Mouse (Mus musculus): Measurements from ENCODE around the gene Chst11. TPM values are rescaled to one million over a fixed set of nuclear protein-coding genes. Genes with fewer than 3 reads are reported as not detected.

The Chst11 gene
- polyA plus RNA-seq, 1 experiment from 2014 or later: 3.2 TPM

DNA sequence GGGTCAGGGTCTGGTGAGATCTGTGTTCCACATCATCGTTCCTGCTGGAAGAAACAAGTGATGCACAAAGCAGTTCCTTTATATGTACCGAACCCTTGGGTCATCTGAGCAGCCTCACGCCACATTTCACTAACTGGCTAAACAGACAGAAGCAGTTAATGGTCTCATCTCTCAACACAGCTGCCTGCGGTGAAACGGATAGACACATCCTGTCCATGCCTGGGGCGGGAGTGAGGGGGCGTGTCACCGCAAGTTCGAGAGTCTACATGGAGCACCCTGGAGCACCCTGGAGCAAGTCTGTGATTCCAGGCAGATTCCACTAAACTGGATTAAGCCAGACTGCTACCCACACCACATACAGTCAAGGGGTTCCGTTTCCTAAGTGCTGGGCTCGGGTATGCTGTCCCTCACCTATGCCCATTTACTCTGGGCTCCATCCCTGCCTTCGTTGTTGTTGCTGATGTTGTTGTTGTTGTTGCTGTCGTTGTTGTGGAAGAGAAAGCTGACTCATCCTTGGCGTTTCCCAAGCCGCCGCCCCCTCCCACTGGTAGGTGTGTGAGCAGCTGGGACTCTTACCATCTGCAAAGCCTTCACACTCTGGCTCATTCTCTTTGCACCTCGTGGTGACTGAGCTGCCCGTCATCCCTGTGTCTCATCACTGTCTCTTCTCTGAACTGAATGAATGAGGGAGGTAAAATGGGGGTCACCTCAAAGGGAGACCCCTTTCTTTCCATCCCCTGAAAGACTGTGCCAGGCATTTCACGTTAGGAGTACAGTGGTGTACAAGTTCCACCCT, 86.7 kb downstream of the Chst11 start:
- peaks cover 2% of the 10 kb centered on the region; the same call in 1 of the 2 replicates for H3K4me1 ChIP-seq (ENCODE audit: control insufficient read depth, insufficient read depth, low read length)
- H3K4me3 ChIP-seq (ENCODE audit: low read depth, low read length): no peak overlapping the region
- WGBS: 78% methylated on average over 19 of the region's 19 CpGs
- ATAC-seq: 0 out of 2 replicates have a peak, but pooled peaks have one; percentile 11
- no peaks in the 10 kb centered on the region for H3K36me3 ChIP-seq (ENCODE audit: control insufficient read depth, insufficient read depth, low read length)
- no peak overlapping the region for H3K9ac ChIP-seq (ENCODE audit: low read depth, low read length)
- H3K4me2 ChIP-seq (ENCODE audit: low read length): no peak overlapping the region
- no peaks in the 10 kb centered on the region for H3K27me3 ChIP-seq (ENCODE audit: control insufficient read depth, insufficient read depth, low read depth, low read length)
- no peaks in the 10 kb centered on the region for H3K9me3 ChIP-seq (replicated peaks; ENCODE audit: control insufficient read depth, low read length, poor library complexity, severe bottlenecking)
- H3K27ac ChIP-seq (ENCODE audit: low read length): no peak overlapping the region

DNA sequence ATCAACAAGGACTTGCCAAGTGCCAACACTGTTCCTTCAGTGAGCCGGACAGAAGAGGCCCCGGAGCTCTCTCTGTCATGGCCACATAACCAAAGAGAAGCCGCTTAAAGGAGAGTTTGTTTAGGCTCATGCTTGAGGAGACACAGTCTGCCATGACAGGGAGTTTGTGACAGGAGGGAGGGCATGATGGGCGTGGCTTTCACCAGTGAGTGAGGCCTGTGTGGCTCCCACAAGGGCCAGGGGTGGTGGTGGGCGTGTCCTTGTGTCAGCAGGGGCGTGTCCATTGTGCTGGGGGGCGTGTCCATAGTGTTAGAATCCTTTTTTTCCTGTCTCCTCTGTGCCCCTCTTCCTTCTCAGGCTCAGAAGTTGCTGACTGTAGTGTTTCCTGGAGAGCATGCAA, 87.8 kb downstream of the Chst11 start:
- Histone ChIP-seq H3K9me3 (replicated peaks; ENCODE audit: control insufficient read depth, low read length, poor library complexity, severe bottlenecking) (no peaks in the 10 kb centered on the region), H3K4me2 (ENCODE audit: low read length) (no peak overlapping the region), H3K4me1 (ENCODE audit: control insufficient read depth, insufficient read depth, low read length) (no peaks in the 10 kb centered on the region; the same call in 1 of the 2 replicates), H3K27me3 (ENCODE audit: control insufficient read depth, insufficient read depth, low read depth, low read length) (no peaks in the 10 kb centered on the region), H3K36me3 (ENCODE audit: control insufficient read depth, insufficient read depth, low read length) (no peaks in the 10 kb centered on the region), H3K27ac (ENCODE audit: low read length) (no peak overlapping the region), H3K9ac (ENCODE audit: low read depth, low read length) (no peak overlapping the region), H3K4me3 (ENCODE audit: low read depth, low read length) (no peak overlapping the region)
- ATAC-seq: no peak
- 64% methylated on average over 7 of the region's 7 CpGs for WGBS

DNA sequence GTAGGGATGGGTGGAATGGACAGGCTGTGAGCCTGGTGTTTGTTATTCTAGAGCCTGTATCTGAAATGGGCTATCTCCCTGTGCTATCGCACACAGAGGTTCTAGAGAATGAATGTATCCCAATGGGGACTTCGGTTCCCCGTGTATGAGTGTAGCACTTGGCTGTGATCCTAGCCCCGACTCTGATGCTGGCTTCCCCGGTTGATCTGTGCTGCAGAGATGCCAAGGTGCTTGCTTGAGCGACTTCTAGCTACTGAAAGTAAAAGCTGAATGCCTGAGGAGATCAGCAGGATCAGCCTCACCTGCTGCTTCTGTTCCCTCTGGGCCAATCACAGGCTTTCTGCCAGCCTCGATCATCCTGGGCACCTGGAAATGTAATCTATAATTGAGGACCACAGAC, 91.5 kb downstream of the Chst11 start:
- Histone ChIP-seq H3K9ac (ENCODE audit: low read depth, low read length) (no peak overlapping the region), H3K4me2 (ENCODE audit: low read length) (no peak overlapping the region), H3K27ac (ENCODE audit: low read length) (no peak overlapping the region), H3K36me3 (ENCODE audit: control insufficient read depth, insufficient read depth, low read length) (no peaks in the 10 kb centered on the region), H3K4me1 (ENCODE audit: control insufficient read depth, insufficient read depth, low read length) (peaks cover 13% of the 10 kb centered on the region), H3K27me3 (ENCODE audit: control insufficient read depth, insufficient read depth, low read depth, low read length) (no peaks in the 10 kb centered on the region), H3K9me3 (replicated peaks; ENCODE audit: control insufficient read depth, low read length, poor library complexity, severe bottlenecking) (no peaks in the 10 kb centered on the region), H3K4me3 (ENCODE audit: low read depth, low read length) (no peak overlapping the region)
- WGBS: 78% methylated on average over 7 of the region's 7 CpGs
- no peak for ATAC-seq

DNA sequence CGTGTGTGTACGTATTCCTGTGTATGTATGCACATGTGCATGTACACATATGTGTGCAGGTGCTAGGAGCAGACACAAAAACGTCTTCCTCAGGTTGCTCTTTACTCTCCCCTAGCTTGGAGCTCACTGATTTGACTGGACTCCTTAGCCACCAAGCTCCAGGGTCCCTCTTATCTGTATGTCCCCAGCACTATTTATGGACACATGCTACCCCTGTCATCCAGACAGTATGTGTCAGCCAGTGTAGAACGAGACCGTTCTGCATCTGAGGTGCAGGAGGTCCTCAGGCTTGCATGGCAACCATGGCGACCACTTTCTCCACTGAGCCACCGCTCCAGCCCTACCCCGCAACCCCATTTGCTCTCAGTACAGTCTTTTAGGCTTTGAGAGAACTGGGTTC, 93.4 kb downstream of the Chst11 start:
- no peaks in the 10 kb centered on the region for H3K27me3 ChIP-seq (ENCODE audit: control insufficient read depth, insufficient read depth, low read depth, low read length)
- no peaks in the 10 kb centered on the region for H3K36me3 ChIP-seq (ENCODE audit: control insufficient read depth, insufficient read depth, low read length)
- no peak overlapping the region for H3K4me2 ChIP-seq (ENCODE audit: low read length)
- H3K4me3 ChIP-seq (ENCODE audit: low read depth, low read length): no peak overlapping the region
- H3K27ac ChIP-seq (ENCODE audit: low read length): no peak overlapping the region
- ATAC-seq: 0 out of 2 replicates have a peak, but pooled peaks have one; percentile 9
- H3K9ac ChIP-seq (ENCODE audit: low read depth, low read length): no peak overlapping the region
- H3K4me1 ChIP-seq (ENCODE audit: control insufficient read depth, insufficient read depth, low read length): peaks cover 13% of the 10 kb centered on the region
- WGBS: 82% methylated on average over 8 of the region's 8 CpGs
- no peaks in the 10 kb centered on the region for H3K9me3 ChIP-seq (replicated peaks; ENCODE audit: control insufficient read depth, low read length, poor library complexity, severe bottlenecking)

DNA sequence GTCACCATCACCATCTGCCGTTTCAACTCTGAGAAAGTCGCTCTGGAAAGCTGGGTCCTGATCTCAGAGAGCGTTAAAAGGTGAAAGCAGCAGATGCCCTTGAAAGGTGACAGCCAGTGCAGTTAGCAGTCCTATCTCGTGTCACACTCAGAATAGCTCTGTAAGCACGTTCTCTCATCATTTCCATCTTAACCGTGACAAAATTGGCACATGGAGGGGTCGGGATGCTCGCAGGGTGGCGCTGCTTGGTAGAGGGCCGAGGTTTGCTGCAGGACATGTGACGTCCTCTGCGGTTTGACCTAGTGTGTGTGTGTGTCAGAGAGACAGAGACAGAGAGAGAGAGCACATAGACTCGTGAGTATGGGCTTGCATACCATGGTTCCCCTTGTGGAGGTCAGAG, 94.5 kb downstream of the Chst11 start:
- H3K4me1 ChIP-seq (ENCODE audit: control insufficient read depth, insufficient read depth, low read length): peaks cover 16% of the 10 kb centered on the region
- H3K9ac ChIP-seq (ENCODE audit: low read depth, low read length): no peak overlapping the region
- H3K27ac ChIP-seq (ENCODE audit: low read length): no peak overlapping the region
- no peak for ATAC-seq
- H3K9me3 ChIP-seq (replicated peaks; ENCODE audit: control insufficient read depth, low read length, poor library complexity, severe bottlenecking): no peaks in the 10 kb centered on the region
- 80% methylated on average over 13 of the region's 13 CpGs for WGBS
- no peak overlapping the region for H3K4me3 ChIP-seq (ENCODE audit: low read depth, low read length)
- H3K36me3 ChIP-seq (ENCODE audit: control insufficient read depth, insufficient read depth, low read length): no peaks in the 10 kb centered on the region
- no peak overlapping the region for H3K4me2 ChIP-seq (ENCODE audit: low read length)
- H3K27me3 ChIP-seq (ENCODE audit: control insufficient read depth, insufficient read depth, low read depth, low read length): no peaks in the 10 kb centered on the region

GRCm38 (mm10) chr10:83080275-83080741, 95.0 kb downstream of the Chst11 start:
- no peak overlapping the region for H3K27ac ChIP-seq (ENCODE audit: low read length)
- no peak overlapping the region for H3K4me3 ChIP-seq (ENCODE audit: low read depth, low read length)
- H3K9me3 ChIP-seq (replicated peaks; ENCODE audit: control insufficient read depth, low read length, poor library complexity, severe bottlenecking): no peaks in the 10 kb centered on the region
- 48% methylated on average over 12 of the region's 12 CpGs for WGBS
- H3K4me1 ChIP-seq (ENCODE audit: control insufficient read depth, insufficient read depth, low read length): peaks cover 16% of the 10 kb centered on the region
- ATAC-seq: peak; percentile 36; the same call in 1 of the 2 replicates
- H3K4me2 ChIP-seq (ENCODE audit: low read length): no peak overlapping the region; the same call in 1 of the 2 replicates
- H3K36me3 ChIP-seq (ENCODE audit: control insufficient read depth, insufficient read depth, low read length): no peaks in the 10 kb centered on the region
- H3K9ac ChIP-seq (ENCODE audit: low read depth, low read length): peak overlapping the region; percentile 52; the same call in 1 of the 2 replicates
- no peaks in the 10 kb centered on the region for H3K27me3 ChIP-seq (ENCODE audit: control insufficient read depth, insufficient read depth, low read depth, low read length)

GRCm38 (mm10) chr10:83080930-83081329, 95.6 kb downstream of the Chst11 start:
- peak overlapping the region; percentile 59; the same call in 1 of the 2 replicates for H3K27ac ChIP-seq (ENCODE audit: low read length)
- no peak for ATAC-seq
- peak overlapping the region; percentile 52 for H3K9ac ChIP-seq (ENCODE audit: low read depth, low read length)

DNA sequence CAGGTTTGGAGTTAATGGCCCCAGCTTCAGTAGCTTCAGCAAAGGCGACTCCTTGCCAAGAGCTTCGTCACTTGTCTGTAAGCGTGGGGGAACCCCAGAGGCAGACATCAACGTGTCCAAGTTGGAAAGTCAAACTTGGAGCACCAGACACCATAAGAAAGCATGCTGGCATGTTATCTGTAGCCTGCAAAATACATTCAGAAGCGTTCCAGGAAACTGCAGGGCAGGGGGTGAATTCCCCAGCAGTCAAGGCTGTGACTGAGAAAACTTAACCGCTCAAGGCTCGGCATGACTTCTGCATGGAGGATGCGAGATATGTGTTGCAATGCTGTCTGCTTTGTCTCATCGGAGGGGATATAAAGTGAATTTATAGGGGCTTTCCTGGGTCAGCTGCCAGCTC, 98.6 kb downstream of the Chst11 start:
- Histone ChIP-seq H3K4me2 (ENCODE audit: low read length) (no peak overlapping the region), H3K4me1 (ENCODE audit: control insufficient read depth, insufficient read depth, low read length) (peaks cover 28% of the 10 kb centered on the region), H3K27me3 (ENCODE audit: control insufficient read depth, insufficient read depth, low read depth, low read length) (no peaks in the 10 kb centered on the region), H3K4me3 (ENCODE audit: low read depth, low read length) (no peak overlapping the region), H3K27ac (ENCODE audit: low read length) (no peak overlapping the region), H3K36me3 (ENCODE audit: control insufficient read depth, insufficient read depth, low read length) (no peaks in the 10 kb centered on the region), H3K9ac (ENCODE audit: low read depth, low read length) (no peak overlapping the region), H3K9me3 (replicated peaks; ENCODE audit: control insufficient read depth, low read length, poor library complexity, severe bottlenecking) (no peaks in the 10 kb centered on the region)
- no peak for ATAC-seq
- WGBS: 70% methylated on average over 9 of the region's 9 CpGs

More at GRCm38 (mm10) chr10:83080930-83081329, 95.6 kb downstream of the Chst11 start:
- no peak overlapping the region for H3K4me3 ChIP-seq (ENCODE audit: low read depth, low read length)
- 22% methylated on average over 10 of the region's 10 CpGs for WGBS
- peaks cover 16% of the 10 kb centered on the region for H3K4me1 ChIP-seq (ENCODE audit: control insufficient read depth, insufficient read depth, low read length)
- H3K27me3 ChIP-seq (ENCODE audit: control insufficient read depth, insufficient read depth, low read depth, low read length): no peaks in the 10 kb centered on the region
- H3K36me3 ChIP-seq (ENCODE audit: control insufficient read depth, insufficient read depth, low read length): no peaks in the 10 kb centered on the region
- H3K4me2 ChIP-seq (ENCODE audit: low read length): peak overlapping the region; percentile 35
- no peaks in the 10 kb centered on the region for H3K9me3 ChIP-seq (replicated peaks; ENCODE audit: control insufficient read depth, low read length, poor library complexity, severe bottlenecking)

DNA sequence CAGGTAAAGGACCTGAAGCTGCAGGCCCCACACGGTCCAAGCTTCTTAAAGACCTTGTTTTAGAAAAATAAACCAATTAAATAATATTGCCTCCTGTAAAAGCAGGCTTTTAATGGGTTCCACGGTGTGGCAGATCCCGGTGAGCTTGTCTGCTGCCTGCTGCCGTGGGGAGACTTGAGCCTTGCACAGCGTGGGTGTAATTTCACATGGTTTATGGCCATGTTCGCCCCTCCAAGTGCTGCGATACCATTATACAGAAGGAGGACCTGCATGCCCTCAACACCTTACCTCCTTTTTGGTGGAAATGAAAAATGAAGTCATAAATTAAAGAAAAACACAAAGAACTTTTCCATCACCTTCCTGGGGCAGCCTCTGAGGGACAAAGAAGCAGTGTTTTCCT, 103.0 kb downstream of the Chst11 start:
- Histone ChIP-seq H3K36me3 (ENCODE audit: control insufficient read depth, insufficient read depth, low read length) (no peaks in the 10 kb centered on the region), H3K9me3 (replicated peaks; ENCODE audit: control insufficient read depth, low read length, poor library complexity, severe bottlenecking) (no peaks in the 10 kb centered on the region), H3K9ac (ENCODE audit: low read depth, low read length) (no peak overlapping the region), H3K4me3 (ENCODE audit: low read depth, low read length) (no peak overlapping the region), H3K4me2 (ENCODE audit: low read length) (no peak overlapping the region), H3K27ac (ENCODE audit: low read length) (peak overlapping the region; percentile 39; the same call in 1 of the 2 replicates), H3K27me3 (ENCODE audit: control insufficient read depth, insufficient read depth, low read depth, low read length) (no peaks in the 10 kb centered on the region), H3K4me1 (ENCODE audit: control insufficient read depth, insufficient read depth, low read length) (peaks cover 18% of the 10 kb centered on the region)
- WGBS: 65% methylated on average over 7 of the region's 7 CpGs
- ATAC-seq: 0 out of 2 replicates have a peak, but pooled peaks have one; percentile 1

All from midbrain, embryonic 16.5 days (tissue).